ENCODE assay signal across 8 mouse cellular contexts in the genomic region with DNA sequence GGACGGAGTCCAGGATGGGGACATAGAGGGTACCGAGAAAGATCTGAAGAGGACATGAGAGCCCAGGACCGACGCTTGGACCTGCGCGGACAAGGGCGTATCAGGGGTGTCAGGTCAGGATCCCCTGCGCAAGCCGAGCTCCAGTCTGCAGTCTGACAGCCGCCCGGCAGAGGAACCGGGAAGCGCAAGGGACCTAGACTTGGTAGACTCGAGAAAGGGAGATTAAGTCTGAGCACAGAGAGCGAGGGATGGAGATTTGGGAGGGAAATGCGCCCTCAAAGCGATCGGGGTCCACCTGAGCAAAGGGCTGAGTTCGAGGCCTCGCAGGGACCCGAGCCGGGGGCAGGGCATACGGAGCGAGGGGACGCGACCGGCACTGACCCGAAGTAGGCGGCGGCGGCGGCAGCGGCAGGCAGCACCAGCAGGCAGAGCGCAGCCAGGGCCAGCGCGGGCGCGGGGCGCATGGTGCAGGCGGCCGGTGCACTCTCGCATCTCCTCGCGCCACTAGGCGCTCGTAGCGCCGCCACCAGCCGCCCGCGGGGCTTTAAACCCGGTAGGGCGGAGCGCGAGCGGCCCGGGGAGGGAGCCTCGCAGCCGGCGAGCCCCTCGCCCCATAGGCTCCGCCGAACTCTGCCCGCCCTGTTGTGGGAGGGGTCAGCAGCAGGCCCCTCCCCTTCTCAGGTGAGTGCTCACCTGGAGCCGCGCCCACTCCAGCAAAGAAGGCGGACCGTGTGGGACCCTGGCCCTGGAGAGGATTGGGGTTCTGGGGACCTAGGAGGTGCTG. TPM values are rescaled to one million over a fixed set of nuclear protein-coding genes. Genes with fewer than 3 reads are reported as not detected.
DNase-seq lines count a peak whose midpoint lies in the region; ATAC-seq and TF ChIP-seq lines count a peak whose summit lies in the region.

Gene Wnt9b (minus strand): TSS at position 516 of the 784 bp plus-strand sequence.

- H3K27ac ChIP-seq in embryonic facial prominence, embryonic 14.5 days (replicated peaks; ENCODE audit: low read depth, low read length) = no peak within 1 kb of the TSS
- no peak within 1 kb of the TSS for H3K27ac ChIP-seq in stomach, embryonic 15.5 days

- peak within 1 kb of the TSS; percentile 48 for H3K4me3 ChIP-seq in embryonic facial prominence, embryonic 14.5 days (ENCODE audit: low read depth, low read length)
- H3K4me3 ChIP-seq in lung, adult 2 months (replicated peaks; ENCODE audit: extremely low read depth, low read depth, low read length) = peak within 1 kb of the TSS; percentile 46
- peak within 1 kb of the TSS; percentile 45 for H3K4me3 ChIP-seq in stomach, embryonic 15.5 days (replicated peaks)

- 1% methylated on average over 31 of the region's 68 CpGs for WGBS in embryonic facial prominence, embryonic 14.5 days
- 1% methylated on average over 68 of the region's 68 CpGs for WGBS in lung, adult 2 months
- under 1% methylated on average over 64 of the region's 68 CpGs for WGBS in stomach, embryonic 15.5 days

- intact Hi-C loops in left cerebral cortex, postnatal 36 days (cut with DNase I) = no loop called here

- TF ChIP-seq POLR2A in lung, adult 2 months (IDR thresholded peaks at IDR 0.05; ENCODE audit: borderline replicate concordance, extremely low read depth, low read depth, low read length) = no peak

- TF ChIP-seq CTCF in lung, adult 2 months (IDR thresholded peaks at IDR 0.05; ENCODE audit: insufficient read depth, low read length) = no peak

- peak; percentile 88 for ATAC-seq in embryonic facial prominence, embryonic 14.5 days (ENCODE audit: low read depth)
- peak; percentile 85 for ATAC-seq in stomach, embryonic 15.5 days (ENCODE audit: insufficient read depth, low FRiP score, low read depth)

- peaks cover 10% of the 10 kb centered on the region for H3K4me1 ChIP-seq in embryonic facial prominence, embryonic 14.5 days (ENCODE audit: control insufficient read depth, insufficient read depth, low read length)
- no peaks in the 10 kb centered on the region; the same call in 1 of the 2 replicates for H3K4me1 ChIP-seq in lung, adult 2 months (ENCODE audit: control insufficient read depth, insufficient read depth, low read length)
- peaks cover 11% of the 10 kb centered on the region for H3K4me1 ChIP-seq in stomach, embryonic 15.5 days

- H3K27me3 ChIP-seq in embryonic facial prominence, embryonic 14.5 days (replicated peaks; ENCODE audit: control insufficient read depth, insufficient read depth, low read length) = peaks cover 66% of the 10 kb centered on the region
- peaks cover 57% of the 10 kb centered on the region for H3K27me3 ChIP-seq in stomach, embryonic 15.5 days (replicated peaks)

- H3K9me3 ChIP-seq in embryonic facial prominence, embryonic 14.5 days (ENCODE audit: control insufficient read depth, low read length) = no peaks in the 10 kb centered on the region
- no peaks in the 10 kb centered on the region for H3K9me3 ChIP-seq in stomach, embryonic 15.5 days

- peak within 1 kb of the TSS; percentile 81 for H3K4me2 ChIP-seq in embryonic facial prominence, embryonic 14.5 days (ENCODE audit: low read depth, low read length)
- H3K4me2 ChIP-seq in stomach, embryonic 15.5 days = peak within 1 kb of the TSS; percentile 93

- H3K9ac ChIP-seq in embryonic facial prominence, embryonic 14.5 days (ENCODE audit: low read depth, low read length) = peak within 1 kb of the TSS; percentile 56
- peak within 1 kb of the TSS; percentile 22; the same call in 1 of the 2 replicates for H3K9ac ChIP-seq in stomach, embryonic 15.5 days

- no peaks in the 10 kb centered on the region for H3K36me3 ChIP-seq in embryonic facial prominence, embryonic 14.5 days (ENCODE audit: control insufficient read depth, insufficient read depth, low read length)
- no peaks in the 10 kb centered on the region for H3K36me3 ChIP-seq in stomach, embryonic 15.5 days

- peak; percentile 45 for DNase-seq in urinary bladder, postnatal 14 days (ENCODE audit: low spot score)
- no peak for DNase-seq in urinary bladder, adult 2 months (ENCODE audit: low spot score)
- peak; percentile 65 for DNase-seq in embryonic facial prominence, embryonic 14.5 days (ENCODE audit: low spot score)
- DNase-seq in kidney, adult 11 months = peak; percentile 64
- peak; percentile 22 for DNase-seq in lung, adult 2 months
- no peak for DNase-seq in left cerebral cortex, postnatal 36 days (ENCODE audit: low spot score in 2 of 2)
- DNase-seq in left cerebral cortex, adult 8-10 months (ENCODE audit: low spot score in 2 of 2) = no peak

RNA-seq across cellular contexts. Expression of gene Wnt9b, which starts in this region (rescaled TPM):
- polyA plus RNA-seq in urinary bladder, adult 2 months (2012; rRNA removed) = 0.07 and 0.08 TPM in 2 replicates
- 0.42 and 0.52 TPM in 2 replicates for polyA plus RNA-seq in embryonic facial prominence, embryonic 14.5 days (2014; fragmentation: Nextera tagmentation; extraction: Ambion mirVana)
- polyA plus RNA-seq in lung, adult 2 months (2012; rRNA removed) = 0.02 and 0.12 TPM in 2 replicates
- 0.03 TPM in 1 of 2 replicates, not detected in the other for polyA plus RNA-seq in stomach, embryonic 15.5 days (2015; fragmentation: Nextera tagmentation; extraction: Ambion mirVana)
- under 1 TPM; 0.17 to 0.32 TPM for total RNA-seq in left cerebral cortex, postnatal 36 days (2021)
- under 1 TPM; 0.14 to 0.39 (median 0.22) TPM for total RNA-seq in left cerebral cortex, adult 8-10 months (2022)

Comparison
In these comparisons a context has a peak if more than half of its experiments do, and no peak if none do; other contexts are left out.
1. DNase-seq: peak in urinary bladder, postnatal 14 days (single experiment) and kidney, adult 11 months (single experiment); none in urinary bladder, adult 2 months (single experiment), left cerebral cortex, postnatal 36 days (0 of 2) and left cerebral cortex, adult 8-10 months (0 of 2).
2. Peak in DNase-seq, ATAC-seq, H3K4me3 ChIP-seq, H3K9ac ChIP-seq and H3K4me2 ChIP-seq in embryonic facial prominence, embryonic 14.5 days; RNA of the gene not detected or under 1 TPM.
3. Peak in DNase-seq and H3K4me3 ChIP-seq in lung, adult 2 months; RNA of the gene not detected or under 1 TPM.
4. Peak in ATAC-seq, H3K4me3 ChIP-seq, H3K9ac ChIP-seq and H3K4me2 ChIP-seq in stomach, embryonic 15.5 days; RNA of the gene not detected or under 1 TPM.
5. Peak in every context shown above with its lines, with median percentiles within 50 percentile points of each other: H3K4me3 ChIP-seq.